Mouse (Mus musculus) lung, postnatal 0 days (tissue): ENCODE data around the gene Csk.

Experiments used
- CTCF ChIP-seq: IDR thresholded peaks from 2 replicates; pipeline ENCODE4 v1.5.1; 2016; ENCODE audit warnings: antibody characterized with exemption, mild to moderate bottlenecking
- EP300 ChIP-seq: IDR thresholded peaks from 2 replicates; pipeline ENCODE4 v1.6.1; 2016; ENCODE audit warnings: antibody characterized with exemption, mild to moderate bottlenecking, control low read depth

DNA sequence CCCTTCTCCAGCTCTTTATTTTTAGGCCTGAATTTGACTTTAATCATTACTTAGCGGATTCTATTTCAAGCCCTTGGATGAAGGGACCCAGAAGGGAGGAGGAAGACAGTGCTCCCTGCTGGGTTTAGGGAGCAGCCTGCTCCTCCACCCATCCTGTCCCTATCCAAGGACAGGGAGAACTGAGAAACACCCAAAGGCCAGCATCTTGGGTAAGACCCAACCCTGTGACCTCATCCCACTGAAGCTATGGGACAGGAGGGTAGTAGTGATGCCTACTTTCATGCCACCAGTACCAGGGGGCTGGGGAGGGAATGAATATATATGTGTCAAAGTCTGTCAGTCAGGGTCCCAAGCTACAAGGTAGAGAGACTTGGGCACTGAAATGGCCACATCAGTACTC, 12.4 kb downstream of the Csk start:
- TF ChIP-seq CTCF: no peak
- no peak for TF ChIP-seq EP300
